Mouse (Mus musculus) Patski (cell line): Measurements from ENCODE around the gene Dnajb13. TPM values are rescaled to one million over a fixed set of nuclear protein-coding genes. Genes with fewer than 3 reads are reported as not detected.

Source experiments
- ATAC-seq: fragments of 100-300 bp; one replicate; pipeline ENCODE4 v1.8.0; 2021
- CTCF ChIA-PET: fragments of 350-600 bp; sonication (Branson Sonifier 250); formaldehyde crosslinking; loops from one replicate; lab custom pipeline; 2022; ENCODE audit warnings: inconsistent platforms; lab: Charles Lee
- POLR2A ChIA-PET: fragments of 350-600 bp; sonication (Branson Sonifier 250); formaldehyde crosslinking; loops from one replicate; lab custom pipeline; 2022; ENCODE audit warnings: antibody characterized with exemption, inconsistent platforms; lab: Charles Lee
- DNase-seq: peaks from one replicate; pipeline ENCODE4 v3.0.0-alpha.2; 2011; ENCODE audit warnings: low read depth, low spot score
- H3K27me3 ChIP-seq: fragments of 371-371 bp; one replicate; pipeline ENCODE4 v1.5.1; 2021
- CTCF ChIP-seq: fragments of 100-300 bp; IDR thresholded peaks from one replicate; pipeline ENCODE4 v1.5.1; 2021
- in situ Hi-C: fragments of 300-500 bp; cut with MboI; formaldehyde crosslinking; loops from 3 replicates; pipeline ENCODE4 v1.11.1; 2018; ENCODE audit warnings: low pct_unique_long_range_greater_than_20kb, mixed read lengths
- polyA plus RNA-seq: library from polyadenylated mRNA; unstranded; gene quantifications from one replicate; pipeline ENCODE4 v1.2.3, GENCODE M21; 2021

Dnajb13 gene
- polyA plus RNA-seq, 1 experiment from 2014 or later = 0.05 TPM

DNA sequence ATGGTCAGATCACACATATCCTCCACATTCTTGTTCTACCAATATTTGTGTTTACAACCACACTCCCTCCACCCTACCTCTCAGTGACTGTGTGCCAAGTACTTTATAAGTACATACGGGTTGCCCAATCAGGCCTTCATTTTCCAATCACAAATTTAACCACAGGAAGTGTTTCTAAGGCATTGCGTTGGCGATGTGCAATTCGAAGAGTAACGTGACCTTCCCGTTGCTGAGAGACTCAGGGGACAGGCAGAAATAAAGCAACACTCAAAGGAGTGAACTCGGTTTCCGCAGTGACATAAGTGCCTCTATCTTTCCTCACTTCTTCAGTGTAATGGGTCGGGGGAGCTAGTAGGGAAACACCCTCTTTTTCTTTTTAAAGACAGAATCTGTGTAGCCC lies 24.8 kb upstream of the Dnajb13 start:
- ATAC-seq (no peak), DNase-seq (no peak)
- no peak for TF ChIP-seq CTCF
- CTCF ChIA-PET = interaction anchor here (1.2 kb wide), 1 partner anchor 19 kb away, joined by 3 read pairs; no protein-coding TSS in a partner anchor
- in situ Hi-C loops = no loop called here
- no peaks in the 10 kb centered on the region for H3K27me3 ChIP-seq
- POLR2A ChIA-PET = no interaction called here

DNA sequence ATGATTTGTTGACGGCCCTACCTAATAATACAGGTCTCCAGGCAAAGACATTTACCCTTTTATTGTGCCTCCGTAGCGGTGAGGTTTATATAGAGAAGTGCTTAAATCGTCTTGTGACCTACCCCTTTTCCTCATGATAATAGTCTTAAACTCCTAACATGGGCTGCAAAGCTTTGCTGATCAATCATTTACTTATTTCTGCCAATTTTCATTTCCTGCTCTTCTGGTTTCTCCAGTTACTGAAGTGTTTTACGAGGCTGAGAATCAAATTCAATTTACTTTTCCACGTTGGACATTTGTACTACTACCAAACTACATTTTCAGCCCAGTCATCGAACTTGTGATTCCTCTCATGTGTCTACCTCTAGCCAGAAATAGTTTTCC lies 22.8 kb upstream of the Dnajb13 start:
- ATAC-seq (no peak), DNase-seq (no peak)
- no peaks in the 10 kb centered on the region for H3K27me3 ChIP-seq
- POLR2A ChIA-PET = interaction anchor here (1.0 kb wide), 1 partner anchor 14 kb away, joined by 3 read pairs; no protein-coding TSS in a partner anchor
- TF ChIP-seq CTCF = no peak
- CTCF ChIA-PET = interaction anchor here (1.3 kb wide), 1 partner anchor 101 kb away, joined by 3 read pairs; no protein-coding TSS in a partner anchor
- in situ Hi-C loops = no loop called here

DNA sequence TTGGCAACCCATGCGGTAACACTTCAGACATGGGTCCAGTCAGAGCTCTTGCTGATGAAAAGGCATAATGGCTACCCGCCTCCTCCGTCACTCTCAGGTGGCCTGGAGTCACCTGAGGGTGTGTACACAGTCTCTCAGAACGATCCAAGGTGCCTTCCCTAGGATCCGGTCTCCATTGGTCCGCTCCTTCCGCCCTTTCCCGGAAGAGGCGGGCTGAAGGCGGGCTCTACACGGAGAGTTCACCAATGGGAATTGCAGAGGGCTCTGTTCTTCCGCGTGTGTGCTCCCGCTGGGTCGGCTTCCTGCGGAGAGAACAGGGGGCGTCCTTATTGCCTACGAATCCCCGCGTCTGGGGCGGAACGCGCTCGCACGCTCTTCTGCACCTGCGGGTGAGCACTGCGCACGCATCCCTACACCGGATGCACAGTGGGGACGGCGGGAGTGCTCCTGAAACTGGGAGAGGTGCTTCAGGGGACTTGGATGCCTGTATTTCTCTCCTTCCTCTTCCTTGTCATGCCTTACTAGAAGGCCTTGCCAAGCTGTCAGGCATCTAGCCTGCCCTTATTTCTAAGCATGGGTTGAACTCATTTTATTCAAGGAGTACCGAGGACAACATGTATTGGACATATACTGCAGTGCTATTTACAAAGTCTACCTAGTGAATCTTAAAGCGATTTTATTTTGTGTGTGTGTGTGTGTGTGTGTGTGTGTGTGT lies 22.2 kb upstream of the Dnajb13 start, which contains the start of gene Coa4:
TSS of gene Coa4 (plus strand) at position 268 of the 715 bp plus-strand sequence.
- in situ Hi-C loops = no loop called here
- DNase-seq (peak; percentile 56), ATAC-seq (peak; percentile 94)
- ChIA-PET CTCF (no interaction called here), POLR2A (interaction anchor here (0.6 to 1.2 kb wide), 4 partner anchors 13 to 305 kb away, joined by 3 to 4 read pairs (median 3); no protein-coding TSS in a partner anchor)
- H3K27me3 ChIP-seq = no peaks in the 10 kb centered on the region
- TF ChIP-seq CTCF = no peak

DNA sequence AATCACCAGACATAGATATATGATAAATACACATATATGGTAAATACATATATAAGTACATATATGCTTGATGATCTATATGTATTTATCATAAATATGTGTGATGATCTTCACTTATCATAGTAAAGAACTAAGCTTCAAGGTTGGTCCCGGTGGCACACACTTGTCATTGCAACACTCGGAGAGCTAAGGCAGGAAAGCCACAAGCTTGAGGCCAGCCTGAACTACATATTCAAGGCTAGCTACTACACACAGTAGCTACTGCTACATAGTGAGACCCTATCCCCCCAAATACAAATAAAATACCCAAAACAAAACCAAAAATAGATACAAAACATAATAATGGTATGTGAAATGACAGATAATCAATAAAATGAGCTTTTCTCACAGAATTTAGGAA lies 21.1 kb upstream of the Dnajb13 start:
- ChIA-PET CTCF (interaction anchor here (0.6 to 0.7 kb wide), 2 partner anchors 15 to 312 kb away, joined by 3 to 4 read pairs; no protein-coding TSS in a partner anchor), POLR2A (interaction anchor here (1.2 kb wide), 1 partner anchor 103 kb away, joined by 3 read pairs; no protein-coding TSS in a partner anchor)
- in situ Hi-C loops = no loop called here
- DNase-seq (no peak), ATAC-seq (no peak)
- TF ChIP-seq CTCF = no peak
- H3K27me3 ChIP-seq = no peaks in the 10 kb centered on the region

DNA sequence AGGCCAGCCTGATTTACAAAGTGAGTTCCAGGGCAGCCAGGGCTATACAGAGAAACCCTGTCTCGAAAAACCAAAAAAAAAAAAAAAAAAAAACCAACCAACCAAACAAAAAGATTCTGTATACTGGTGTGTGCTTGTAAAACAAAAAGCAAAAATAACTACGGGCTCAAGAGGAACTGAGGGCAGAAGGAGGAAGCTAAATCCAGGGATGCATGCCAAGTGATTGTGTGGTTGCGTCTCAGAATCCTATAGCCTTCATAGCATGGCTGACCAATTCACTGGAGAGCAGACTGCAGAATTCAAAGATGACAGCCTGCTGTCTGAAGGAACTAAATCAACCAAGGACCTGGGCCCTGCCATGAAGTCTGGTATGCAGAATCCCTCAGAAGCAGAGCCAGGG lies 19.5 kb upstream of the Dnajb13 start:
- ATAC-seq (no peak), DNase-seq (no peak)
- POLR2A ChIA-PET = interaction anchor here (0.7 kb wide), 1 partner anchor 11 kb away, joined by 3 read pairs; no protein-coding TSS in a partner anchor
- in situ Hi-C loops = no loop called here
- H3K27me3 ChIP-seq = no peaks in the 10 kb centered on the region
- TF ChIP-seq CTCF = no peak
- CTCF ChIA-PET = no interaction called here

DNA sequence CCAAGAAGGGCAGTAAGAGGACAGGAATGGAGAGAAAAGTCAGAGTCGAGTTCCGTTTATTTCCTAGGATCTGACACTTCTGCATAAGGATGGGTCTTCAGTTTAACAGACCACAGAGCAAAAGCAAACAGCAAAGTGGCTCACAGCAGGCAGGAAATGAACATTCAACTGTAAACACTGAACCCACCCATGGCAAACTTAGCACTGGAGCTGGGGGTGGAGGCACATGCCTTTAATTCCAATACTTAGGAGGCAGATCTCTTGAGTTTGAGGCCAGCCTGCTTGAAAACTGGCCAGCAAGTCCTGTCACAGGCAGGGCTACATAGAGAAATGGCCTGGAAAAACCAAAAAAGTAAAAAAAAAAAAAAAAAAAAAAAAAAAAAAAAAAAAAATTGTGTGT lies 18.7 kb upstream of the Dnajb13 start:
- POLR2A ChIA-PET = interaction anchor here (0.7 kb wide), 1 partner anchor 10 kb away, joined by 3 read pairs; no protein-coding TSS in a partner anchor
- in situ Hi-C loops = no loop called here
- no peak for TF ChIP-seq CTCF
- no peak for DNase-seq
- CTCF ChIA-PET = no interaction called here
- ATAC-seq = no peak
- H3K27me3 ChIP-seq = no peaks in the 10 kb centered on the region

DNA sequence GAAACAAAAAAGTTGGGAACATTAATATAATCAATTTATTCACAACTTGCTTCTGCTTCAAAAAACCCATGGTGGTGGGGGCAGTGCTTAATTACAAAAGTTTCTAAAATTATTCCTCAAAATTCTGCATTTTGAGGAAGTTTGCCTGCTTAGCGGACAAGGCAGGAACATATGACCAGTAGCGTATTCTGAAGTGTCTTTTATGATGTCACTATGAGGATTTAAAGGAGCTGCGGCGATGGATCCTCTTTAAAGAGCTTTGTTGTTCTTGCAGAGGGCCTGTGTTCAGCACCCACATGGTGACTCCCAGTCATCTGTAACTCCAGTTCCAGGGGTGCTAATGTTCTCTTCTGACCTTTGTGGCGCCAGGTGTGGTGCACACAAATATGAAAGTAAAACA lies 16.0 kb upstream of the Dnajb13 start:
- TF ChIP-seq CTCF = no peak
- in situ Hi-C loops = no loop called here
- DNase-seq = no peak
- ATAC-seq = no peak
- ChIA-PET POLR2A (no interaction called here), CTCF (interaction anchor here (3.0 kb wide), 1 partner anchor 10 kb away, joined by 10 read pairs; no protein-coding TSS in a partner anchor)
- H3K27me3 ChIP-seq = no peaks in the 10 kb centered on the region

DNA sequence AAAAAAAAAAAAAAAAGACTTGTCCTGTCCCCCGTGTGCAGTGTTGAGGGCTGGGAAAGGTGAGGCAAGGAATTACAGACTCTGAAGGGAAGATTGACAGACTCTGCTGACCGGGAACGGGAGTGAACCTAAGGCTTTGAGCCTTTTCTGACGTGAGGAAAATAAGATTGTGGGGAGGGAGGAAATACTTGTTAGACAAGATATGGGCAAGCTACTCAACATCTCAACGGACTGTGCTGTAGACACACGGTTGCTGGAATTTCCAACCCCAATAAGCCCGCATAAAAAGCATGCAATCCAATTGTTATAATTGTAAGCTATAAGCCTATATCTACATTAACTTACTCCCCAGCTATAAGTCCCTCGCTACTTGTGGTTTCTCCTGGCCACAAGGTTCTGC lies 9.9 kb upstream of the Dnajb13 start:
- no peaks in the 10 kb centered on the region for H3K27me3 ChIP-seq
- ATAC-seq = no peak
- POLR2A ChIA-PET = no interaction called here
- CTCF ChIA-PET = no interaction called here
- in situ Hi-C loops = loop anchor here (10.0 kb wide), 2 partner anchors 110 to 340 kb away; partner anchors contain the start of gene Relt
- DNase-seq = no peak
- TF ChIP-seq CTCF = no peak

DNA sequence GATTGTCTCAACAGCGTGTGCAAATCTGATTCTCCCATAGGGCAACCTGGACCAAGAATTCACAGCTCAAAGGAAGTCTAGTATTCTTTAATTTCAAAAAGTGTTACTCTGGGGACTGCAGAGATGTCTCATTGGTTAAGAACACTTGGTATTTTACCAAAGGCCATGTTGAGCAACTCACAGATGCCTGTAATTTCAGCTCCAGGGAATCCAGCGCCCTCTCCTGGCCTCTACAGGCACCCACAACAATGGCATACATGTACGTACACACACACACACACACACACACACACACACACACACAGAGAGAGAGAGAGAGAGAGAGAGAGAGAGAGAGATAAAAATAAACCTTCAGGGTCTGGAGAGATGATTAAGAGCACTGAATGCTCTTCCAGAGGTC lies 7.5 kb upstream of the Dnajb13 start:
- CTCF ChIA-PET = no interaction called here
- DNase-seq = no peak
- in situ Hi-C loops = loop anchor here (10.0 kb wide), 2 partner anchors 113 to 343 kb away; partner anchors contain the start of gene Relt
- TF ChIP-seq CTCF = peak; percentile 18
- H3K27me3 ChIP-seq = no peaks in the 10 kb centered on the region
- POLR2A ChIA-PET = interaction anchor here (0.6 kb wide), 1 partner anchor 150 kb away, joined by 5 read pairs; no protein-coding TSS in a partner anchor
- no peak for ATAC-seq

DNA sequence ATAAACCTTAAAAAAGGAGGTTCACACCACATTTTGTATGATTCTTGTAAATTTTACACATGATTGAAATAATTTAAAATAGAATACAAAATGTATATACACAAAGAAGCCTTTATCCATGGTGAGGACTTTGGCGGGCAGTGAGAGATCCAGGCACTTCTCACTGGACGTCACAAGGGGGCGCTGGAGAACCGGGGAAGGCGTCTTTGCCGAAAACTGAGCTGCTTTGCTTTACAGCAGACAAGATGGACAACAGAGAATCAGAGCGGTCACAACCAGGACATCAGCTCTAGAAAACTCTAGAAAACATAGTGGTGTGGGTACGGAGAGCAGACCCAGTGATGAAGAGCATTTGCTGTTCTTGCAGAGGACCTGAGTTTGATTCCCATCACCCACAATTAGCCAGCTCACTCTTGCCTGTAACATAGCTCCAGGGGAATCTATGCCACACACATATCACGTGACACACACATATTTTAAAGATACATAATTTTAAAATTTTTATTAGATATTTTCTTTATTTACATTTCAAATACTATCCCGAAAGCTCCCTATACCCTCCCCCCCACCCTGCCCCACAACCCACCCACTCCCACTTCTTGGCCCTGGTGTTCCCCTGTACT lies 6.0 kb upstream of the Dnajb13 start:
- H3K27me3 ChIP-seq = peaks cover 3% of the 10 kb centered on the region
- POLR2A ChIA-PET = interaction anchor here (0.6 to 1.2 kb wide), 2 partner anchors 22 to 775 kb away, joined by 3 to 4 read pairs; no protein-coding TSS in a partner anchor
- in situ Hi-C loops = loop anchor here (10.0 kb wide), 2 partner anchors 114 to 344 kb away; partner anchors contain the start of gene Relt
- DNase-seq (no peak), ATAC-seq (no peak)
- TF ChIP-seq CTCF = peak; percentile 96
- CTCF ChIA-PET = interaction anchor here (0.6 to 1.7 kb wide), 22 partner anchors 10 to 166 kb away, joined by 3 to 16 read pairs (median 4); no protein-coding TSS in a partner anchor
